Mouse (Mus musculus) CH12.LX (cell line): Measurements from ENCODE around the gene Il17a.

ENCODE experiments used
- BHLHE40 ChIP-seq: IDR thresholded peaks from 2 replicates; pipeline ENCODE4 v1.6.1; 2011; ENCODE audit warnings: mild to moderate bottlenecking, low read depth, low read length, improper control_type of control experiment
- CHD1 ChIP-seq: IDR thresholded peaks from 2 replicates; pipeline ENCODE4 v1.6.1; 2012; ENCODE audit warnings: low read depth, low read length, improper control_type of control experiment, inconsistent platforms
- CTCF ChIP-seq, 2 experiments: IDR thresholded peaks in 1 of 2; conservative IDR thresholded peaks in 1 of 2; 2 replicates each; pipeline ENCODE4 v1.5.1; 2011 to 2012; ENCODE audit warnings: low read depth in 2 of 2, low read length in 2 of 2, improper control_type of control experiment in 1 of 2, inconsistent platforms in 1 of 2, mild to moderate bottlenecking in 1 of 2, moderate library complexity in 1 of 2
- EP300 ChIP-seq: IDR thresholded peaks from 2 replicates; pipeline ENCODE4 v1.6.1; 2011; ENCODE audit warnings: low read length, improper control_type of control experiment
- USF1 ChIP-seq: IDR thresholded peaks from 2 replicates; pipeline ENCODE4 v1.6.1; 2014; ENCODE audit warnings: low read depth, mild to moderate bottlenecking, inconsistent platforms, low read length, improper control_type of control experiment

DNA sequence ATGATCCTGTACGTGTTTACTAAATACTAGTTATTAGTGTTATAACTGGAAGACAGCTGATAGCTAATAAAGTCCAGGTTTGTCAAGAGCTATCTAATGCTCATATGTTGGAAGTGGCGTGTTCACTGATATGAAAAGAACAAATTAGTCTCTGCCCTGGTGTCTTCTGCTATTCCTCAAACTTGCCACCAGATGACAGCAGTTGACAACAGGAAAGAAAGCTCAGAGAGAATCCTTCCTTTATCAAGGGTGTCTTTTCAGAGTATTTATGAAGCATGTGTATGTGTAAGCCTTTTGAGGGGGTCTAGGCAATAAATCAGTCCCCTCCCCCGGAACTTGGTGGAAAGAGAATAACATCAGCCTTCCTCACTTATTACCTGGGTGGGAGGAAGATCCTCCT lies 30.7 kb upstream of the Il17a start:
- TF ChIP-seq BHLHE40 (no peak), CTCF (conservative IDR thresholded peaks at IDR 0.05 in 1 of 2, IDR thresholded peaks at IDR 0.05 in 1 of 2; ENCODE audit: low read depth in 2 of 2, low read length in 2 of 2) (peak; percentile 79 to 88), EP300 (no peak), CHD1 (no peak), USF1 (no peak)
